Mouse (Mus musculus) brain, embryonic 18.5 days (tissue): ENCODE results near the gene Riox1.
"Not testable (repeated sequence)": the region's sequence is repeated elsewhere in the genome, so short reads cannot be mapped to it uniquely, and the experiment has no call there.

Source experiments
- DNase-seq: peaks from one replicate; pipeline ENCODE4 v3.0.0-alpha.2; 2012; ENCODE audit warnings: low read depth, low spot score

Riox1 gene

GRCm38 (mm10) chr12:83949776-83950492 is 474 bp upstream of the Riox1 start:
- DNase-seq = no peak

GRCm38 (mm10) chr12:83950840-83951701 is 663 bp downstream of the Riox1 start:
- no peak for DNase-seq

GRCm38 (mm10) chr12:83951711-83952575 is 1.5 kb downstream of the Riox1 start:
- DNase-seq = no peak

- no peak for DNase-seq
These were observed 7.9 kb downstream of the Riox1 start for GRCm38 (mm10) chr12:83958278-83958677.

GRCm38 (mm10) chr12:83965235-83965634 is 14.8 kb downstream of the Riox1 start:
- DNase-seq = no peak

GRCm38 (mm10) chr12:83972117-83972516 is 21.7 kb downstream of the Riox1 start:
- no peak for DNase-seq

GRCm38 (mm10) chr12:83978862-83979261 is 28.5 kb downstream of the Riox1 start:
- DNase-seq = no peak

GRCm38 (mm10) chr12:83981615-83982014 is 31.2 kb downstream of the Riox1 start:
- DNase-seq = no peak

GRCm38 (mm10) chr12:83984752-83985151 is 34.3 kb downstream of the Riox1 start, which contains the start of gene Heatr4:
Heatr4 (minus strand) TSS chr12:83984852.
- no peak for DNase-seq

GRCm38 (mm10) chr12:83987242-83987582 is 36.8 kb downstream of the Riox1 start:
- DNase-seq = no peak

- peak; percentile 66 for DNase-seq
These were observed 37.4 kb downstream of the Riox1 start, which contains the start of gene Acot2 for GRCm38 (mm10) chr12:83987583-83988441. Acot2 (plus strand) TSS chr12:83987861.

GRCm38 (mm10) chr12:83988483-83988882 is 38.1 kb downstream of the Riox1 start:
- no peak for DNase-seq

- no peak for DNase-seq
These were observed 39.0 kb downstream of the Riox1 start for GRCm38 (mm10) chr12:83989378-83989777.

GRCm38 (mm10) chr12:83997221-83997620 is 46.8 kb downstream of the Riox1 start:
- no peak for DNase-seq

- no peak for DNase-seq
These were observed 48.1 kb downstream of the Riox1 start for GRCm38 (mm10) chr12:83998341-83999107.

GRCm38 (mm10) chr12:83999237-83999636 is 48.8 kb downstream of the Riox1 start:
- not testable (repeated sequence) for DNase-seq

- DNase-seq = no peak
These were observed 50.0 kb downstream of the Riox1 start for GRCm38 (mm10) chr12:84000418-84000817.
